Mouse (Mus musculus): ENCODE measurements around the gene Sec14l1.

DNA sequence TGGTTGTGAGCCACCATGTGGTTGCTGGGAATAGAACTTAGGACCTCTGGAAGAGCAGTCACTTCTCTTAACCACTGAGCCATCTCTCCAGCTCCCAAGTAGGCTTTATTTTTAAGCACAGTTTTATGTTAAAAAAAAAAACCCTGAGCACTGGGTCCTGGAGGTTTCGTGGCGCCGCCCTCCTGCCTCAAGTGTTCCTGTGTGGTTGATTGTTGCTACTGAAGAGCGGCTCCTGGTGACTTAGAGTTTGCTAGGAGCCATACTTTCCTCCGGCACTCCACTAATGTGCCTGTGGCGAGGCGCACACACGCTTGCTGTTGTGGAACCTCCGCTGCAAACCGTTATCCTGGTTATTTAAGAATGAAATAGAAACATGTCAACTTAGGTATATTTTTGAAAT lies 16.5 kb downstream of the Sec14l1 start:
- no peak for TF ChIP-seq CTCF (IDR thresholded peaks at IDR 0.05; ENCODE audit: control insufficient read depth, insufficient read depth, low read length)
- no peak for TF ChIP-seq POLR2A (IDR thresholded peaks at IDR 0.05; ENCODE audit: borderline replicate concordance, control insufficient read depth, low read depth, low read length)
